ENCODE assay signal across 18 mouse cellular contexts in genomic region chr16:29456851-29457250, GRCm38 (mm10).
"Had no signal": no experiment of that assay in that cellular context is flagged by ENCODE, and none has a peak within 500 bp of the region (broad histone marks: within the 10 kb centered on the region; RNA-seq: fewer than 3 reads in every experiment).

No protein-coding gene starts in this region.

- H3K36me3 ChIP-seq: midbrain, embryonic 10.5 days; midbrain, embryonic 12.5 days; neural tube, embryonic 13.5 days; neural tube, embryonic 15.5 days had no signal

- H3K4me1 ChIP-seq: midbrain, embryonic 10.5 days; midbrain, embryonic 12.5 days; neural tube, embryonic 13.5 days; neural tube, embryonic 15.5 days had no signal

- H3K9me3 ChIP-seq: midbrain, embryonic 10.5 days; midbrain, embryonic 12.5 days; neural tube, embryonic 13.5 days; neural tube, embryonic 15.5 days had no signal

- ATAC-seq: midbrain, embryonic 16.5 days had no signal

- H3K27ac ChIP-seq: midbrain, embryonic 10.5 days; midbrain, embryonic 12.5 days; neural tube, embryonic 13.5 days; neural tube, embryonic 15.5 days had no signal

- H3K9ac ChIP-seq: lung, embryonic 14.5 days; midbrain, embryonic 12.5 days; neural tube, embryonic 13.5 days; neural tube, embryonic 15.5 days had no signal

- H3K4me3 ChIP-seq: midbrain, embryonic 10.5 days; midbrain, embryonic 12.5 days; myocyte; neural tube, embryonic 13.5 days; neural tube, embryonic 15.5 days had no signal

- DNase-seq: lung, adult 18-20 months; lung, embryonic 14.5 days; lung, postnatal 10 days; lung, postnatal 4 days; midbrain, embryonic 14.5 days; retina, postnatal 1 day; right cerebral cortex, postnatal 14 days; right cerebral cortex, postnatal 4 days; spleen, adult 18-20 months; thymus, adult 18-20 months; thymus, postnatal 14 days; thymus, postnatal 36 days had no signal

- H3K27me3 ChIP-seq: midbrain, embryonic 12.5 days; neural tube, embryonic 13.5 days; neural tube, embryonic 15.5 days had no signal

- H3K4me2 ChIP-seq: lung, embryonic 14.5 days; midbrain, embryonic 12.5 days; neural tube, embryonic 13.5 days; neural tube, embryonic 15.5 days had no signal
